ENCODE assay signal across 9 mouse cellular contexts in the genomic region with DNA sequence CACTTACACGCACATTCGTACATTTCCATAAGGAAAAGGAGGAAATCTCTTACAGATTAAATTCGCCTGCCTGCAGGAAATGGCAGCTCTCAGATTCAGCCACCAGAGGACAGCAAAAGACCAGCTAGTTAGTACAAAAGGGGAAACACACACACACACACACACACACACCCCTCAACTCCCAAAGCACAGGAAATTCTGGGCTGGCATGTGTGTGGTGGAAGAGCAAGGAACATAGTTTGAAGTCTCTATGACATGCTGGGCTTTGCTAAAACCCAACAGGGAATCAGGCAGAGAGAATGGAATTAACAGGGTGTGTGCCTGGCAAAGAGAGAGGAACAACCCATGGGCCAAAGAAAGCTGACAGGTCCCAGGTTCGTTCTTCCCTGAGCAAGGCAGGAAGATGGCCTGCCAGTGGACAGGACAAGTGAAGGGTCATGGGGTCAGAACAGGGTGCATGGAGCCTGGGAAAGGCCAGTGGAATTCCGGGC. TPM values are rescaled to one million over a fixed set of nuclear protein-coding genes. Genes with fewer than 3 reads are reported as not detected.
DNase-seq lines count a peak whose midpoint lies in the region; ATAC-seq lines count a peak whose summit lies in the region.
"Had no signal": no experiment of that assay in that cellular context is flagged by ENCODE, and none has a peak within 500 bp of the region (broad histone marks: within the 10 kb centered on the region; RNA-seq: fewer than 3 reads in every experiment).

No protein-coding gene starts in this region.

- no peak overlapping the region for H3K4me3 ChIP-seq in heart, embryonic 15.5 days

- no peak overlapping the region for H3K9ac ChIP-seq in heart, embryonic 15.5 days

- no peak for ATAC-seq in heart, embryonic 15.5 days (replicated peaks; ENCODE audit: insufficient number of reproducible peaks, insufficient read depth, low FRiP score, low read depth)

- no peaks in the 10 kb centered on the region for H3K9me3 ChIP-seq in heart, embryonic 15.5 days (replicated peaks)

- peak overlapping the region; percentile 92 for H3K27ac ChIP-seq in heart, embryonic 15.5 days
- H3K27ac ChIP-seq: macrophage had no signal

- H3K4me2 ChIP-seq in heart, embryonic 15.5 days: no peak overlapping the region

- no peaks in the 10 kb centered on the region for H3K36me3 ChIP-seq in heart, embryonic 15.5 days

- H3K27me3 ChIP-seq in heart, embryonic 15.5 days: no peaks in the 10 kb centered on the region

- peaks cover 48% of the 10 kb centered on the region for H3K4me1 ChIP-seq in heart, embryonic 15.5 days (replicated peaks)

- peak; percentile 61 to 77 for DNase-seq in cerebellum, postnatal 14 days
- DNase-seq in cerebellum, adult 9-11 months: no peak
- peak; percentile 46 for DNase-seq in ES-CJ7 (ENCODE audit: low read depth, low spot score)
- DNase-seq in embryo, embryonic 9.5 days (ENCODE audit: extremely low spot score): peak; percentile 60
- peak; percentile 76 to 79 for DNase-seq in layer of hippocampus, postnatal 10 days (ENCODE audit: low spot score in 2 of 2)
- DNase-seq in mesoderm, embryonic 11.5 days (ENCODE audit: low read depth, low spot score): peak; percentile 59
- peak; percentile 65 to 70 for DNase-seq in thymus, postnatal 36 days

- 40% methylated on average over 5 of the region's 5 CpGs for WGBS in heart, embryonic 15.5 days

RNA-seq across cellular contexts. Expression of a gene that starts 13.8 kb away (rescaled TPM):
- polyA plus RNA-seq in heart, embryonic 15.5 days (2015; fragmentation: Nextera tagmentation; extraction: Ambion mirVana): 102 and 108 TPM in 2 replicates
- total RNA-seq in layer of hippocampus, postnatal 10 days (2021): 10 to 100 TPM; 25.4 to 26.7 TPM
